Mouse (Mus musculus): Measurements from ENCODE around the gene Ulk4.

Gene Ulk4

DNA sequence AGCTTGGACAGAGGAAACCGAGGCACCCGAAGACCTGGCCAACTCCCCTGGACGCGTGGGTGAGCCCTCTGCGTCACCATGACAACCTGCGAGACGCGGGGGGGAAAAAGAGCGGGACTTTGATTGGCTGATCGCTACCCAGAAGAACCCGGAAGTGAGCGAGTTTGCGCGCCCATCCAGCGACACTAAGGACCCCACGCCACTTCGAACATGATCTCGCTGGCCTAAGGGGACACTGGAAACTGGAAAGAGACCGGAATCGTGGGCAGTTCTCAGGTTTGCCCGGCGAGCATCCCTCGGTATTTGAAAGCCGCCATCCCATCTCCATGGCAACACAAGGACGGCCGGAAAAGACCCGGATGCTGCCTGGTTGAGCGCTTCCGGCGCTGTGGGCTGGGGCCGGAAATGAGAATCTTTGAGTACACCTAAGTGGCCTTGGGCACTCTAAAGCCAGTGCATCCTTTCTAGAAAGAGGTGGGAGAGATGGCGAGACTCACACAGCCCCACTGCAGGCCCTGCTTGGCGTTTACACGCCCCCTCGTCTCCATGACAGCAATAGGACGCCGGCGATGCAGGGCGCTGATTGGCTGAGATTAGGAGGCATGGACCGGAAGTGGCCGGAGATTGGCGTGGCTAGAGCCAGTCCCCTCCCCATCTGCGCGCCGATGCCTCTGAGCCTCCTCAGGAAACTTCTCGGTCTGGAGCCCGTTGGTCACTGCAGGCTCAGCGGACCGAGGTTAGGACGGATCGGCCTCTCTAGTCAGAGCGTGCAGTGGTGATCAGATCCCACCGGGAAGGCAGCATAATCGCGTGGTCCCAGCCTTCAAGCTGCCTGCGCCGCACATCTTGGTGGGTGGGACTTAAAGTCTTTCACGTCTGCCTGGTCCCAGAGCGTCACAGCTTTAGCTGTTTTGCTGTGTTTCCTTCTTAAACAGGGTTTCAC lies at the start of gene Ulk4:
Gene Ulk4, minus strand, starts transcription at position 80 of the 943 bp plus-strand sequence.
- DNase-seq: peak; percentile 88

- no peak for DNase-seq
Observed at GRCm38 (mm10) chr9:121322034-121322433, 45.0 kb upstream of the Ulk4 start.

DNA sequence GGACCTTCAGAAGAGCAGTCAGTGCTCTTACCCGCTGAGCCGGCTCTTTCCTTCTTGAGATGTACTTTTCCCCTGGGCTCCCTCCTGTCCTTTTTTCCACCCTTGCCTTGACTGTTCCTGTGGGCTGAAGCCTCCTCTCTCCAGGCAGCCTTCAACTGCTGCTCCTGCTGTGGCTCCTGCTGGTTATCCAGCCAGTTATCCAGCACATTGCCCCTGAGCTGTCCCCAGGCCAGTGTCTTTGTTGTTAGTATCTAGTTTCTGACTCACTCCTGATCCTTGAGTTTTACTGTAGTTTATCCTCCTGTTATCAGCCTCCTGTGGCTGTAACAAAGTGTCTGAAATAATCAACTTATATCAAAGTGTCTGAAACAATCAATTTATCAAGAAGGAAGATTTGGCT lies 44.1 kb upstream of the Ulk4 start:
- DNase-seq: no peak

- DNase-seq: no peak
Observed at GRCm38 (mm10) chr9:121320433-121320832, 43.4 kb upstream of the Ulk4 start.

GRCm38 (mm10) chr9:121319323-121319966 lies 42.4 kb upstream of the Ulk4 start:
- DNase-seq: no peak

- DNase-seq: peak; percentile 46
Observed at GRCm38 (mm10) chr9:121316621-121317405, 39.8 kb upstream of the Ulk4 start.

GRCm38 (mm10) chr9:121315901-121316595 lies 39.1 kb upstream of the Ulk4 start:
- DNase-seq: no peak

DNA sequence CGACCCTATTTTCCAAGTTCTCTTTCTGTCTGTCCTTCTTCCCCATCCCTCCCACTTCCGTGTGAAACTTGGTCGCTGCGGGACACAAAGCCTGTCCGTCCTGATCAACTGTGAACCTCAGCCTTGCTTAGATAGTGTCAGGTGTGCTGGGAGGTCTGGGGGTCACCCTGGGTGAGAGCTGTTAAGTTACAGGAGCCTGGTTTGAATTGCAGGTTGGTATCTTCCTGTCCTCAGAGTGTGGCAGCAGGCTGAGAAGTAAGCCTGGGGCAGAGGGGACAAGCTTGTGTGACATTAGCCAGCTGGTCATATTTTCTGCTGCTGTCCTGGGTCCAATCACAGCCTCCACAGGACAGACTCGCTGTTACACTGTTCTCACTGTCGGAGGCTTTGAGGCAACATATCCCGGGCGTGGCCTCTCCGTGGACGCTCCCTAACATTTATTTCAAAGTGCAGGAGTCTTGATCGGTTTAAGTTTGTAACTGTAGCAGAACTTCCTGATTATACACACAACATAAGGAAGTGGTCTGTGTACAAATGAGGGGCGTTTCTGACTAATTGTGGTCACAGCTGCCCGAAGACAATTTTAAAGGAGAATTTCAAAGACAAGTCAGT lies 37.6 kb upstream of the Ulk4 start:
- DNase-seq: no peak

DNA sequence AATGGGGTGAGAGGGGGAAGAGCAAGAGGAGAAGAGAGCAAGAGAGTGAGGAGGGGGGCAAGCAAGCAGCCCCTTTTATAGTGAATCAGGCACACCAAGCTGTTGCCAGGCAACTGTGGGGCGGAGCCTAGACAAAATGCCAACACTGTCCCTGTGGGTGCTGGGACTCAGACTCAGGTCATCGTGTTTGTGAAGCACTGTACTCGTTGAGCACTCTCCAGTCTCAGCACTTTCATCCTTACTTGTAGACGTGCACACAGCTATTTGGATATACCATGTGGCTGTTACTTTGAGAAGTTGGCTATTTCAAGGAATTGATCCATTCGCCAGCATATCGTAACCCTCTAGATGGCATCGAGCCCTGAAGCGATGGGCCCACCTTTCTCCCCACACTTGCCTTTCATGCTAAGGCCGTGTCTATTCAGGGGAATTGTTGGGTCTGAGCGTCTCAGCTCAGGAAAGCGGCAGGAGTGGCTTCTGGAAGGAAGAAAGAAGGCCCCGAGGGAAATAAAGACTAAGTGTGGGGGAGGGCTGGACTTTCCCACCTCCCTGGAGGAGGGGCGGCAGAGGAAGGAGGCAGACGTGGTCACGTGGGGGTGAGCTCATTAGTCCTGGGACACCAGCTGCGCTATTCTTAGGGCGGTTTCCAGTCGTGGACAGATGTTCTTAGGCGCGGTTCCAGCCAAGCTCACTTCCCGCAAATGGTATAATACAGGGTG lies 36.8 kb upstream of the Ulk4 start:
- DNase-seq: peak; percentile 69

- no peak for DNase-seq
Observed at GRCm38 (mm10) chr9:121312237-121312891, 35.4 kb upstream of the Ulk4 start.

GRCm38 (mm10) chr9:121311846-121312236 lies 34.8 kb upstream of the Ulk4 start:
- no peak for DNase-seq

- DNase-seq: no peak
Observed at GRCm38 (mm10) chr9:121310501-121310900, 33.5 kb upstream of the Ulk4 start.

- no peak for DNase-seq
Observed at GRCm38 (mm10) chr9:121309287-121309686, 32.3 kb upstream of the Ulk4 start.

DNA sequence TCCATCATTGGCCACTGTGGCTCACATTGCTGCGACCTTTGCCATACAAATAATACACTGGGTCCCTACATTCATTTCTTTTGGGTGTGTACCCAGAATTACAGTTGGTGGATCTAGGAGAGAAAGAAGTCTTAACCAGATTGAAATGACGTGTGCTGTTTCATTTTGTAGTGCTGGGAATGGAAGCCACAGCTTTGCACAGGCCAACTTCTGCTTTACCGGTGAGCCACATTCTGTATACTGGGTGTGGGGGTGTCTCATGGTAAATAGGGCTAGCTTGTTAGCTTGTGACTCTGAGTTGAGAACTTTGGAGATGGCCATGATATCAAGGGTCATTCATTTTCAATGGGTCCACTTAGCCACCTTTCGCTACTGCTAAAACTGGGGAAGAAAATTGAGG lies 28.5 kb upstream of the Ulk4 start:
- DNase-seq: no peak

DNA sequence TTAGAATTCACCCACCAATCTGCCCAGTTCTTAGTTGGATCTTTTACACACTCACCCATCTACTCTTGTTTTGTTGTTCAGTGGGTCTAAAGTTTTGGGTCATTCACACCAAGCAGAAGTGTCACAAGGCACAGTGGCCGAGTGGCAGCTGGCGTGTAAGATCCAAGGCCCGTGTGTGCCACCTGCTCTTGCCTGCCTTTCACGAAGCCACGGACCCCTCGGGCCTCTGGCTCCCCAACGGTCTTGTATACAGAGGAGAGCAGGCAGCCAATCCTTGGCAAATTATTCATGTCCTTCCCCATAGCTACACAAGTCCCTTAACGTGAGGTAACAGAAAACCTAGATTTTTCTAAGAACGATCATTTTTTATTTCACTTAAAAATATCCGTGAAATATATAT lies 27.5 kb upstream of the Ulk4 start:
- DNase-seq: no peak

GRCm38 (mm10) chr9:121303748-121304147 lies 26.8 kb upstream of the Ulk4 start:
- DNase-seq: no peak

- no peak for DNase-seq
Observed at GRCm38 (mm10) chr9:121303086-121303485, 26.1 kb upstream of the Ulk4 start.

DNA sequence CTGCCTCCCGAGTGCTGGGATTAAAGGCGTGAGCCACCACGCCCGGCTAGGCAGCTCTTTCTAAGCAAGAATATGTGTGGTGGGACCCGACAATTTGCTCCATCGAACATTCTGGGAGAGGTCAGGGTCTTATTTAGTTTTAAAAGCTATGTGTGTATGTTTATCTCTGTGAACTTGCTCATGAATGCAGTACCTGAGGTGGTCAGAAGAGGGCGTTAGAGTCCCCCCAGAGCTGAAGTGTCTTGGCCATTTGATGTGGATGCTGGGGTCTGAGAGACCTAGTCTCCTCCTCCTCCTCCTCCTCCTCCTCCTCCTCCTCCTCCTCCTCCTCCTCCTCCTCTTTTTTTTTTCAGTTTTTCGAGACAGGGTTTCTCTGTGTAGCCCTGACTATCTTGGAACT lies 25.5 kb upstream of the Ulk4 start:
- DNase-seq: peak; percentile 62

- DNase-seq: peak; percentile 61
Observed at GRCm38 (mm10) chr9:121301041-121301920, 24.3 kb upstream of the Ulk4 start.

GRCm38 (mm10) chr9:121299976-121300570 lies 23.1 kb upstream of the Ulk4 start:
- DNase-seq: no peak
